Mouse (Mus musculus) midbrain, embryonic 14.5 days (tissue): ENCODE measurements around the gene Csnk1g2. TPM values are rescaled to one million over a fixed set of nuclear protein-coding genes. Genes with fewer than 3 reads are reported as not detected.
A peak's percentile ranks its signal among the peaks of the same experiment; 100 is the strongest.

Experiments used
- ATAC-seq: fragments of 200-750 bp; cut with Nextera tagmentation; 2 replicates; pipeline ENCODE4 v1.8.0; 2017; ENCODE audit warnings: moderate number of reproducible peaks, moderate library complexity; ENCODE audit not compliant: low FRiP score, low TSS enrichment
- DNase-seq: peaks from one replicate; pipeline ENCODE4 v3.0.0-alpha.2; 2015
- H3K27ac ChIP-seq: fragments of 300-500 bp; sonication (generic); replicated peaks from 2 replicates; pipeline ENCODE4 v1.5.1; 2014; ENCODE audit warnings: mild to moderate bottlenecking, low read depth, low read length, moderate library complexity
- H3K27me3 ChIP-seq: fragments of 300-500 bp; sonication (generic); 2 replicates; pipeline ENCODE4 v1.6.1; 2014; ENCODE audit warnings: low read length, control low read depth, mixed read lengths; ENCODE audit not compliant: control insufficient read depth, insufficient read depth
- H3K36me3 ChIP-seq: fragments of 300-500 bp; sonication (generic); 2 replicates; pipeline ENCODE4 v1.6.1; 2014; ENCODE audit warnings: low read length, control low read depth; ENCODE audit not compliant: control insufficient read depth, insufficient read depth
- H3K4me1 ChIP-seq: fragments of 300-500 bp; sonication (generic); 2 replicates; pipeline ENCODE4 v1.6.1; 2014; ENCODE audit warnings: mild to moderate bottlenecking, antibody characterized with exemption, low read length, control low read depth; ENCODE audit not compliant: control insufficient read depth, insufficient read depth
- H3K4me2 ChIP-seq: fragments of 300-500 bp; sonication (generic); 2 replicates; pipeline ENCODE4 v1.6.1; 2014; ENCODE audit warnings: mild to moderate bottlenecking, low read length, moderate library complexity
- H3K4me3 ChIP-seq: fragments of 300-500 bp; sonication (generic); replicated peaks from 2 replicates; pipeline ENCODE4 v1.5.1; 2014; ENCODE audit warnings: low read depth, low read length
- H3K9ac ChIP-seq: fragments of 300-500 bp; sonication (generic); replicated peaks from 2 replicates; pipeline ENCODE4 v1.6.1; 2014; ENCODE audit warnings: mild to moderate bottlenecking, low read length, moderate library complexity
- H3K9me3 ChIP-seq: fragments of 300-500 bp; sonication (generic); 2 replicates; pipeline ENCODE4 v1.6.1; 2016; ENCODE audit warnings: low read length, control low read depth, mixed read lengths; ENCODE audit not compliant: control insufficient read depth
- WGBS: fragments of 180-500 bp; shearing (Covaris S2); extraction: QIAGEN DNeasy Blood & Tissue Kit; methylation state at CpG from one replicate; pipeline ENCODE4 v1.1.7; 2014; 5-methylcytosine and 5-hydroxymethylcytosine counted together
- polyA plus RNA-seq: library from polyadenylated mRNA; unstranded; fragments of >200 nt; fragmentation: Nextera tagmentation; extraction: Ambion mirVana; gene quantifications from 2 replicates; pipeline ENCODE4 v1.2.1, GENCODE M21; 2014

Csnk1g2 gene
- polyA plus RNA-seq, 1 experiment from 2014 or later, result 74.1 TPM

DNA sequence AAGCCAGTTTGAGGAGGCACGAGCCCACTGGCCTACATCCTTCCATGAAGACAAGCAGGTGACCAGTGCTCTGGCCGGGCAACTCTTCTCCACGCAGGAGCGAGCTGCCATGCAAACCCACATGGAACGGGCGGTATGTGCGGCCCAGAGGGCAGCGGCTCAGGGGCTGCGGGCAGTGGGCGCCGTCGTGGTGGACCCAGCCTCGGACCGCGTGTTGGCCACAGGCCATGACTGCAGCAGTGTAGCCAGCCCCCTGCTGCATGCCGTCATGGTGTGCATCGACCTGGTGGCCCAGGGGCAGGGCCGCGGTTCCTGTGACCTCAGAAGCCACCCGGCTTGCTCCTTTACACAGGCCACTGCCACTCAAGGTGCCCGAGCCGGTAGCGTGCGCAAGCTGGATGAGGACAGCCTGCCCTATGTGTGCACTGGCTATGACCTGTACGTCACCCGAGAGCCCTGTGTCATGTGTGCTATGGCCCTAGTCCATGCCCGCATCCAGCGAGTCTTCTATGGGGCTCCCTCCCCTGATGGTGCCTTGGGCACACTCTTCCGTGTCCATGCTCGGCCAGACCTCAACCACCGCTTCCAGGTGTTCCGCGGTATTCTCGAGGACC, 15.8 kb upstream of the Csnk1g2 start:
- 94% methylated on average over 34 of the region's 34 CpGs for WGBS
- Histone ChIP-seq H3K9me3 (no peaks in the 10 kb centered on the region), H3K27me3 (no peaks in the 10 kb centered on the region), H3K27ac (no peak overlapping the region), H3K4me1 (peaks cover 15% of the 10 kb centered on the region), H3K4me2 (no peak overlapping the region), H3K9ac (no peak overlapping the region), H3K36me3 (peaks cover 50% of the 10 kb centered on the region), H3K4me3 (no peak overlapping the region)
- ATAC-seq (no peak), DNase-seq (no peak)

DNA sequence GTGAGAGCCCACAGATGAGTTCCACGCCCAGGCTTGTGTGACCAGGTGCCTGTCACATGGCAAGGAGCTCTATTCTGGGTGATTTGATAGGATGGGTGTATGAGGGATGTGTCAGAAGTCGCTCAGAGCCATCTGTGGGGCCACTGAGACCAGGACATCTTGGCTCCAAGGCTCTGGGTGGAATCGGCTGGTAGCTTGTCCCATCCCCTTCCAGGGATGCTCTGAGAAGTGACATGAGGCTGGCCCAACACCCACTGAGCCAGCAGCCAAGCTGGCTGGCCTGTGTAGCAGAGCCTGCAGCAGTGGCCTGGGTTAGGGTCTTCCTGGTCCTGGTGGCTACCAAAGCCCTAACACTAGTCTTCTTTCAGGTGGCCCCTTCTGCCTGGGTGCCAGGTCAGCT, 14.2 kb upstream of the Csnk1g2 start:
- Histone ChIP-seq H3K36me3 (peaks cover 58% of the 10 kb centered on the region), H3K9ac (no peak overlapping the region), H3K4me3 (no peak overlapping the region), H3K27ac (no peak overlapping the region), H3K4me1 (peaks cover 8% of the 10 kb centered on the region), H3K27me3 (no peaks in the 10 kb centered on the region), H3K9me3 (no peaks in the 10 kb centered on the region), H3K4me2 (no peak overlapping the region)
- 91% methylated on average over 3 of the region's 3 CpGs for WGBS
- no peak for DNase-seq
- ATAC-seq, result no peak

DNA sequence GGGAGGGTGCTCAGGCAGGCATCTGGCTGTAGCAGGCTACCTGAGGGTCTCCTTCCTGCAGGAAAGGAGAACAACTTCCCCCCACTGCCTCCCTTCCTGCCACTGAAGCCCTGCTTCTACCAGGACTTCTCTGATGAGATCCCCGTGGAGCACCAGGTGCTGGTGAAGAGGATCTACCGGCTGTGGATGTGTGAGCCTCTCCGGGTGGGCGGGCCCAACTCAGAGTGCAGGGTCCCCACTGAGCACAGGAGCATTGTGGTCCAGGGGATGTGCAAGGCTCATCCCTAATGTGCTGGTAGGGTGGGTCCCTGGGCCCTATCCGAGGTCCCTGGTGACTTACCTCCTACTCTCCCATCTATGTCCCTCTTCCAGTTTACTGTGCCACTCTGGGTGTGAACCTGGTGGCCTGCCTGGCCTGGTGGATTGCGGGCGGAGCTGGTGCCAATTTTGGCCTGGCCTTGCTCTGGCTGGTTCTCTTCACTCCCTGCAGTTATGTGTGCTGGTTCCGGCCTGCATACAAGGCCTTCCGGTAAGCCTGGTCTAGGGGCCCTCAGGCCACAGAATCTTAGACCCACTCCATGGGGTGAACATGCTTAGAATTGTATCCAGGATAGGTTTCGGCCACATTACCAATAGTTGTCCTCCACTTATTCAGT, 13.2 kb upstream of the Csnk1g2 start:
- no peak for ATAC-seq
- WGBS, result 90% methylated on average over 10 of the region's 10 CpGs

DNA sequence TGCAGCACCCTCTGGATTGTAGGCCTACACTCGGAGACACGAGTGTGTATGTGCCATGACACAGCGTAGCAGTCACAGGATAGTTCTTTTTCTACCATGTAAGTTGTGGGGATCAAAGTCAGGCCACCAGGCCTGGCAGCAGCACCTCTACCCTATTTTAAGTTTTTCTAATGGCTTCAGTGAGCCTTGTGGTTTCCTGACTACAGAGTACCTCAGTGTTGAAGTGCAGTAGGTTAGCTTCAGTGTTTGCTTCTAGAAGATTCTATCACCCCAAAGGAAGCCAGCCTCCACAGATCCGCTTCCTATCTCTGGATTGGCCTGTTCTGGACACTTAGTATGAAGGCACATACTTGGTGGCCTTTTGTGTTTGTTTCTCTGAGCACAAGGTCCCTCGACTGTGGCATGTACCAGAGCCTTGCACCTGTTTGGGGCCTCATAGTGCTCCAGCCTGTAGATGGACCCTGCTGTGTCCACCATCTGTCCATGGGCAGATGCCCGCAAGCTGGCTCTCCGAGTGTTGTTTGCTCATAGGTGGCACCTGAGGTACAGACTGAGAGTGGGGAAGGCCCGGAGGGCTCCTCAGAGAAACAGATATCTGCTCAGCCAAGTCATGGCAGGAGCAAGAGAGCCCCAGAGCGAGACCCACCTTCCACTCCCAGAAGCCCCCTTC, 12.4 kb upstream of the Csnk1g2 start:
- Histone ChIP-seq H3K4me1 (no peaks in the 10 kb centered on the region), H3K9me3 (no peaks in the 10 kb centered on the region), H3K27me3 (no peaks in the 10 kb centered on the region), H3K4me2 (no peak overlapping the region), H3K27ac (no peak overlapping the region), H3K9ac (no peak overlapping the region), H3K36me3 (peaks cover 75% of the 10 kb centered on the region), H3K4me3 (no peak overlapping the region)
- ATAC-seq, result no peak
- 92% methylated on average over 9 of the region's 9 CpGs for WGBS
- DNase-seq, result no peak

More for the DNA sequence above, 13.2 kb upstream of the Csnk1g2 start:
- no peak overlapping the region for H3K9ac ChIP-seq
- H3K4me3 ChIP-seq, result no peak overlapping the region
- no peaks in the 10 kb centered on the region; the same call in 1 of the 2 replicates for H3K4me1 ChIP-seq
- no peaks in the 10 kb centered on the region for H3K9me3 ChIP-seq
- no peak overlapping the region for H3K27ac ChIP-seq
- H3K36me3 ChIP-seq, result peaks cover 66% of the 10 kb centered on the region
- H3K27me3 ChIP-seq, result no peaks in the 10 kb centered on the region
- H3K4me2 ChIP-seq, result no peak overlapping the region
- no peak for DNase-seq

DNA sequence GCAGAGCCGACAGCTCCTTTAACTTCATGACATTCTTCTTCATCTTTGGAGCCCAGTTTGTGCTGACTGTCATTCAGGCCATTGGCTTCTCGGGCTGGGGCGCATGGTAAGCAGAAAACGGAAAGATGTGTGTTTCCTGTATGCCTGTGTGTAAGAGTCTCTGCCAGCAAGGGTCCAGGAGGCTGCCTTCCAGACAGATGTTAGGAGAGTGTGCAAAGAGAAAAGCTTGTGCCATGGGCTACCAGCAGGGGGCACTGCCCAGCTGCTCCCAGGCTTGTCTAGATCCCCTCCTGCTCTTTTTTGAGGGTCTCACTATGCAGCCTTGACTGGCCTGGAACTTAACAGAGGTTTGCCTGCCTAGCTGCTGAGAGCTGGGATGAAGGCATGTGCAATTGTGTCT, 11.6 kb upstream of the Csnk1g2 start:
- Histone ChIP-seq H3K4me1 (no peaks in the 10 kb centered on the region), H3K9me3 (no peaks in the 10 kb centered on the region), H3K27ac (no peak overlapping the region), H3K4me2 (no peak overlapping the region), H3K36me3 (peaks cover 80% of the 10 kb centered on the region), H3K9ac (no peak overlapping the region), H3K27me3 (no peaks in the 10 kb centered on the region), H3K4me3 (no peak overlapping the region)
- 80% methylated on average over 4 of the region's 4 CpGs for WGBS
- DNase-seq (peak; percentile 62), ATAC-seq (no peak)

DNA sequence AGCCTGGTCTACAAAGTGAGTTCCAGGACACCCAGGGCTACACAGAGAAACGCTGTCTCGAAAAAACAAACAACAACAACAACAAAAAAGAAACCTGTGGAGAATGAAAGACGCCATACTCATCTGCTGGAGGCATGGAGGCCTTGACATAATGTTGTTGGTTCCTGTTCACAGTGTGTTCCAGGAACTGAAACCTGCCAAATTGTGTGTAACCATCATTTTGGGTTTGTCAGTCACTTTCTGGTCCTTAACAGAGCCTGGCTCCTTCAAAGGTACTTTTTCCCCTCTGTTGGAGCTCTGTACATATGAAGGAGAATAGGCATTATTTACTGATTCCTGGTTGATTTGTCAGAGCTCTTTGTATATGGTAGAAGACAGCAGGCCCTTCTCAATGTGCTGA, 10.7 kb upstream of the Csnk1g2 start:
- H3K9ac ChIP-seq, result no peak overlapping the region
- H3K36me3 ChIP-seq, result peaks cover 72% of the 10 kb centered on the region
- no peak overlapping the region for H3K4me3 ChIP-seq
- no peak for ATAC-seq
- no peak overlapping the region for H3K27ac ChIP-seq
- H3K27me3 ChIP-seq, result no peaks in the 10 kb centered on the region
- H3K4me2 ChIP-seq, result no peak overlapping the region
- H3K4me1 ChIP-seq, result no peaks in the 10 kb centered on the region
- DNase-seq, result no peak
- 98% methylated on average over 3 of the region's 3 CpGs for WGBS
- no peaks in the 10 kb centered on the region for H3K9me3 ChIP-seq

DNA sequence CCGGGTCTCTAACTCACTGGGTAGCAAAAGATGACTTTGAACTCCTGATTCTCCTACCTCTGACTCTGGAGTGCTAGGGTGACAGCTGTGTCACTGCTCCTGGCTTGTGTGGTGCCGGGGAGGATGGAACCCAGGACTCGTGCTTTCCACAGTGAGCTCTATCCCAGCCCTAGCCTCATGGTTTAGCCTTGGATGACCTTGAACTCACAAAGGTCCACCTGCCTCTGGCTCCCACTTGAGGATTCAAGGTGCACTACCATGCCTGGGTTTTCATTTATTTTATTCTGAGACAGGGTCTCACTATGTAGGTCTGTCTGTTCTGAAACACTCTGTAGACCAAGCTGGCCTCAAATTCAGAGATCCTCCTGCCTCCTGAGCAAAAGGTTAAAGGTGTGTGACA, 8.8 kb upstream of the Csnk1g2 start:
- peaks cover 53% of the 10 kb centered on the region for H3K36me3 ChIP-seq
- H3K27me3 ChIP-seq, result no peaks in the 10 kb centered on the region
- no peaks in the 10 kb centered on the region for H3K9me3 ChIP-seq
- DNase-seq (no peak), ATAC-seq (no peak)
- H3K27ac ChIP-seq, result no peak overlapping the region
- no peak overlapping the region for H3K4me3 ChIP-seq
- no peak overlapping the region for H3K9ac ChIP-seq
- H3K4me1 ChIP-seq, result no peaks in the 10 kb centered on the region
- WGBS, result 97% methylated on average over 3 of the region's 3 CpGs
- H3K4me2 ChIP-seq, result no peak overlapping the region

DNA sequence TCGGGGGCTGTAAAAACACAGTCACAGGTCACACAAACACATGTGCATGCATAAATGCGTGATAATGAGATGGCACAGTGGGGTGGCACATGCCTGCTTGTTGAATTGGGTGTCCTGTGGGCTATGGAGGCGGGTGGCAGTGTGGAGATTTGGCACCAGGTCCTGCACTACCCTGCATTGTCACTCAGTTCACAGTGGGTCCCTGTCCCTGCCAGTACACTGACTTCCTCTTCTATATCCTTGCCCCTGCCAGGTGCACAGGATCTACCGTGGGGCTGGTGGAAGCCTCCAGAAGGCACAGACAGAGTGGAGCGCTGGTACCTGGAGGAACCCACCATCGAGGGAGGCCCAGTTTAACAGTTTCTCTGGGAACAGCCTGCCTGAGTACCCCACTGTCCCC, 8.3 kb upstream of the Csnk1g2 start:
- ATAC-seq, result no peak
- Histone ChIP-seq H3K4me2 (no peak overlapping the region), H3K9ac (no peak overlapping the region), H3K27ac (no peak overlapping the region), H3K9me3 (no peaks in the 10 kb centered on the region), H3K4me1 (no peaks in the 10 kb centered on the region), H3K36me3 (peaks cover 48% of the 10 kb centered on the region), H3K27me3 (no peaks in the 10 kb centered on the region), H3K4me3 (no peak overlapping the region)
- no peak for DNase-seq
- WGBS, result 92% methylated on average over 6 of the region's 6 CpGs

GRCm38 (mm10) chr10:80618181-80618580, 4.5 kb upstream of the Csnk1g2 start:
- no peaks in the 10 kb centered on the region for H3K9me3 ChIP-seq
- DNase-seq, result no peak

More at GRCm38 (mm10) chr10:80618181-80618580, 4.5 kb upstream of the Csnk1g2 start:
- Histone ChIP-seq H3K36me3 (peaks cover 26% of the 10 kb centered on the region), H3K27ac (no peak overlapping the region), H3K4me1 (peaks cover 6% of the 10 kb centered on the region), H3K27me3 (no peaks in the 10 kb centered on the region), H3K4me2 (no peak overlapping the region), H3K9ac (no peak overlapping the region), H3K4me3 (no peak overlapping the region)
- no peak for ATAC-seq
- WGBS, result 85% methylated on average over 9 of the region's 9 CpGs
